Mouse (Mus musculus) kidney, adult 10 weeks (tissue): Measurements from ENCODE around the gene Iffo1. TPM values are rescaled to one million over a fixed set of nuclear protein-coding genes. Genes with fewer than 3 reads are reported as not detected.

ENCODE experiments used
- polyA plus RNA-seq: library from polyadenylated mRNA; stranded (reverse); fragments of 350-450 nt; fragmentation: Illumina TruSeq; extraction: RNeasy Lipid Tissue Mini Kit (QIAGEN cat#74804); gene quantifications from one replicate; pipeline ENCODE4 v1.2.3, GENCODE M21; 2014; ENCODE audit warnings: low read depth, low replicate concordance

Gene Iffo1
- 3.1 TPM for polyA plus RNA-seq

DNA sequence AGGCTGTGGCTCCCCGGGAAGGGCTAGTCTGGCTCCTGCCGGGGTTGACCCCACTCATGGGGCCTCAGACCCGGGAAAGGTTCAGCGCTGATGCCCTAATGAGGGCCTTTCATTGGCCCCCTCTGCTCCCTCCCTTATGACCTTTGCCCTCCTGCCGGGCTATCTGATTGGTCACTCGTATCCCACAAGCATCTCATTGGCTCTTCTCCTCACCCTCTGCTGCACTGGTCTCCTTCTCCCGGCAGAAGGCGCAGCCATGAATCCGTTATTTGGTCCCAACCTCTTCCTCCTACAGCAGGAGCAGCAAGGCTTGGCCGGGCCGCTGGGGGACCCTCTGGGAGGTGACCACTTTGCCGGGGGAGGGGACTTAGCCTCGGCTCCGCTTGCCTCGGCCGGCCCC lies at the start of gene Iffo1:
Gene Iffo1, plus strand, starts transcription at position 241 of the 400 bp plus-strand sequence.

DNA sequence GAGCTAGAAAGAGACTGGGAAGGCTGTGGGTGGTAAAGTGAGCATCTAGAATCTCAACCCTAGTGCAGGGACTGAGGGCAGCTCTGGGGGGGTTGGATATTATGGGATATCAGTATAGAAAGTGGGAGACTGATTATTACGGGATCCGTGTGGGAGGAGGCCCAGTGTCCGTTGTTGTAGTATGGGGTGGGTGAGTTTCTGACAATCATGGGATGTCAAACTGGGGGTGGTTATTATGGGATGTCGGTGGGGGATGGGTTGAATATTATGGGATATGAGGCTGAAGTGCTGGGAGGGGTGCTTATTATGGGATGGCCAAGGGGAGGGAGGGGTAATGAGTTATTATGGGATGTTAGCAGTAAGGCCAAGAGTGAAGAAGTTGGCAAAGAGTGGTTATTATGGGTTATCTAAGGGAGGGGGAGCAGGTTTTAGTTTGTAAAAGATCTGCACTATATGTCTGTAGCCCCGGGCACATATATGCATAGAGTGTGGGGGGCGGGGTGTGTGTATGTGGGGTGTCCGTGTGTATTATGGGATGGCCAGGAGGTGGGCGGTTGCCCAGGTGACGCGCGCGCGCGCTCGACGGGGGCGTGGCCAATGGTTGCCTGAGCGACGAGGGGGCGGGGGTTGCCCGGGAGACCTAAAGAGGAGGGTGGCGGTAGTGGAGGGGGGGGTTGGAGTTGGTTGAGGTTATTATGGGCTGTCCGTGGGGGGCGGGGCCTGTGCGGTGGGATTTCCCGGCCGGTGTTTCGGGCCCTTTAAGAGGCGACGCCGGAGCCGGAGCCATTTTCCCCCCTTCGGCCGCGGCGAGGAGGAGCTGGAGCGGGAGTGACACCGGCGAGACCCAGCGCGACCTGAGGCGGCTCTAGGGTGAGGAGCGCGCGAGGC lies 49.4 kb upstream of the Iffo1 start, which contains the start of gene Chd4:
Gene Chd4, plus strand, starts transcription at position 591 of the 888 bp plus-strand sequence.

DNA sequence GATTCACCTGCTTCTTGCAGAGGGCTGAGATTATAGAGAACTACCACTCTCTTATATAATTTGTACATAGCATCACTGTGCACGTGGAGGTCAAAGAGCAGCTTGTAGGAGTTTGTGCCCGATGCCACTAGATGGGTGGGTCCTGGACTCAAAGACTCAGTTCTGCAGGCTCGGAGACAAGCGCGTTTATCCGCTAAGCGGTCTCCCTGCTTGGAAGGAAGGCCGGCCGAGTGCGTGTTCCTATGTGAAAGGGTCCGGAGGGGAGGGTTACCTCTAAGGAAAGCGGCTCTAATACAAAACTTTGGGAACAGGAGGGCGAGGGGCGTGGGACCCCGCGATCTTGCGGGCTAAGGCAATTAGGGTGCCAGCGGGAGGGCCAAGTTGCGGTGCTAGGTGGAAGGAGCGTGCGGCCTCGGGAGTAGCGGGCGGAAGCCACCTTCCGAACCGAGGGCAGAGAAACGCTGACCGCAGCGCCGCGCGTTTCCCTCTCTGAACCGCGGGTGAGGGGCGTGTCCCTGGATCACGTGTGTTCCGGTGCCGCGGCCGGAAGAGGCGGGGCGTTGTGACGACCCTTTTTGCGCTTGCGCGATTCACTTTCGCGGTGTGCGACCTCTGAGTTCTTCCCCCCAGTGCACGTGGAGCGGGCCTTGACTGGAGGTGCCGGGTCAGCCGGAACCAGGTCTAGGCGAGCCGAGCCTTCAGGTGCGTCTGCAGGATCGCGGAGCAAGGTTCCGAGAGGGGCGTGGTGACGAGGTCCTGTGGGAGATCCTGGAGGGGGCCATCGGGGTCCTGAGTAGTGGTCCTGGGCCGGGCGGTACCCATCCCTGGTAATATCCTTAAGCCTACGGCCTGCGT lies 13.5 kb upstream of the Iffo1 start, which contains the start of gene Nop2:
Gene Nop2, plus strand, starts transcription at position 608 of the 855 bp plus-strand sequence.

DNA sequence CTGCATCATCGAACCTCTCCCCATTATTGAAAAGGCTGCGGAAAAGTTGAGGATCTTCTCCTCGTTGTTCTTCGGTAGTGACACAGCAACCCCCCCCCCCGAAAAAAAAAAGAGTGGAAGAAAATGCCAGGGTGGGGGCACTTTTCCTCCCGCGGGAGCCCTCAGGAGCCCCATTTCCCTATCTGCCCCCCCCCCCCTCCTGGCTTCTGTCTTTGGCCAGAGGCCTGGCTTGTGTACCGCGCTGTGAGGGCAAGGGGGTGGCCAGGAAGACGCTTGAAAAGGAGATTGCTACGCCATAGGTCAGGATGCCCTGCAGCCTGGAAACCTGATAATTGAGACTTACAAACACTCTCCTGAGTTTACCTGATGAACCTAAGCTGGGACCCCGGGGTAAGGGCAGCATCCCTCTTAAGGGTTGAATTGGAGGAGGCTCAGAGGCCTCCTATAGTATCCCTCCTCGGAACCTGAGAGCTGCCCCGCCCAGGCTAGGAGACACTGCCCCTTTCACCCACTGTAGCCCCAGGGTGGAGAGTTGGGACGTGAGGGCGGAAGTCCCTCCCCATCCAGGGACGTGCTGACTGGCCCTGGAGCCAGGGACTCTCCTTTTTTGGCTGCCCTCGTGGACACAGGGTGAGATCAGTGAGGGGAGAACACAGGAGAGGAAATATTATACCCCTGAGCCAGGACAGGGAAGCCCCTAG lies 21.2 kb downstream of the Iffo1 start, which contains the start of gene Gapdh:
Gene Gapdh, minus strand, starts transcription at position 417 of the 701 bp plus-strand sequence.

DNA sequence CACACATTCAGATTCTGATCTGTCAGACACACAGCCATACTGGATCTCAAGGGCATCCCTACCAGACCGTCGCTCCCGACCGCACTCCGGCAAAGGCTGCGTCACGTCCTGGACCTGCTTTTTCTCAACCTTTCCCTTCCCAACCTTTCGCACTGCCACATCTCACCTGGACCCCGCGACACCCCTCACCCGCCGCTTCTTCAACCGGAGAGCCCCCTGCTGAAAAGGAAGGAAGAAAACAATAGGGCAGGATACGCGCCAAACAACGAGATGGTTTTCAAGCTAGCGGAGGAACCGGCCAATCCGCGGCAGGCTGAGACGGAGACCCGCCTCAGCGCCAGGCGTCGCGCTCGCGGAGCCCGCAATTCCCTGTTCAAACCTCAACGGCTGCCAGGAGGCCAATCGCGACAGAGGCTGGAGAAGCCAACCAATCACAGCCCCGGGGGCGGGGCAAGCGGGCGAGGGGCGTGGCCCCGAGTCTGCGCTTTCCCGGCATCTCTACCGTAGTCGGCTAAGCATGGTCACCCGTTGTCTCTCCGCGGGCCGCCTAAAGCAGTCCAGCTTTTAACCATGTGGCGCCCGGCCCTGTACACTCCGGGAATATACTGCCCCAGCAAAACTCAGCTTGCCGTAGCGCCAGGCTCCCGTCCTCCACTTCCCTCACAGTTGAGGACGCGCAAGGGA lies 46.4 kb downstream of the Iffo1 start, which contains the start of the genes Ncapd2 and Mrpl51:
Gene Ncapd2, minus strand, starts transcription at position 370 of the 684 bp plus-strand sequence.
Gene Mrpl51, plus strand, starts transcription at position 470 of the 684 bp plus-strand sequence.

Other genes starting within 250 kb of the Iffo1 start
- gene Lag3, start 233.5 kb upstream of the Iffo1 start, polyA plus RNA-seq, result not detected
- gene Ptms, start 225.1 kb upstream of the Iffo1 start, polyA plus RNA-seq, result 287 TPM
- 11.8 TPM for gene Mlf2, start 213.9 kb upstream of the Iffo1 start, polyA plus RNA-seq
- gene Cops7a, start 179.7 kb upstream of the Iffo1 start, polyA plus RNA-seq, result 21.7 TPM
- not detected for gene Pianp, start 148.5 kb upstream of the Iffo1 start, polyA plus RNA-seq
- 12.1 TPM for gene Zfp384, start 136.1 kb upstream of the Iffo1 start, polyA plus RNA-seq
- gene Ing4, start 105.5 kb upstream of the Iffo1 start, polyA plus RNA-seq, result 8.7 TPM
- gene Acrbp, start 95.6 kb upstream of the Iffo1 start, polyA plus RNA-seq, result 0.53 TPM
- gene Lpar5, start 77.3 kb upstream of the Iffo1 start, polyA plus RNA-seq, result not detected
- 59.2 TPM for gene Chd4, start 49.3 kb upstream of the Iffo1 start, polyA plus RNA-seq
- gene Nop2, start 13.3 kb upstream of the Iffo1 start, polyA plus RNA-seq, result 1.3 TPM
- 156 TPM for gene Gapdh, start 21.2 kb downstream of the Iffo1 start, polyA plus RNA-seq
- gene Ncapd2, start 46.5 kb downstream of the Iffo1 start, polyA plus RNA-seq, result 0.28 TPM
- 159 TPM for gene Mrpl51, start 46.6 kb downstream of the Iffo1 start, polyA plus RNA-seq
- 5.0 TPM for gene Vamp1, start 70.3 kb downstream of the Iffo1 start, polyA plus RNA-seq
- 1.3 TPM for gene Tapbpl, start 86.6 kb downstream of the Iffo1 start, polyA plus RNA-seq
- gene Cd27, start 91.8 kb downstream of the Iffo1 start, polyA plus RNA-seq, result not detected
- not detected for gene Tuba3a, start 140.8 kb downstream of the Iffo1 start, polyA plus RNA-seq
- 0.89 TPM for gene Ltbr, start 168.6 kb downstream of the Iffo1 start, polyA plus RNA-seq
- 16.7 TPM for gene Scnn1a, start 175.4 kb downstream of the Iffo1 start, polyA plus RNA-seq
- 4.6 TPM for gene Tnfrsf1a, start 204.1 kb downstream of the Iffo1 start, polyA plus RNA-seq
- not detected for gene Plekhg6, start 235.6 kb downstream of the Iffo1 start, polyA plus RNA-seq